Mouse (Mus musculus) bone marrow macrophage, adult 2 months (primary cell): ENCODE measurements around the gene 2010003K11Rik. TPM values are rescaled to one million over a fixed set of nuclear protein-coding genes. Genes with fewer than 3 reads are reported as not detected.

Experiments
- H3K27ac ChIP-seq: 2 replicates; pipeline ENCODE4 v1.5.1; 2012; ENCODE audit warnings: low read depth, low read length; ENCODE audit not compliant: insufficient read depth
- H3K4me1 ChIP-seq: 2 replicates; pipeline ENCODE4 v1.6.1; 2012; ENCODE audit warnings: low read length; ENCODE audit not compliant: control insufficient read depth, insufficient read depth
- H3K4me3 ChIP-seq: 2 replicates; pipeline ENCODE4 v1.5.1; 2012; ENCODE audit warnings: mild to moderate bottlenecking, low read length, moderate library complexity; ENCODE audit not compliant: insufficient read depth
- CTCF ChIP-seq: IDR thresholded peaks from 2 replicates; pipeline ENCODE4 v1.5.1; 2012; ENCODE audit warnings: low read depth, mild to moderate bottlenecking, low read length, moderate library complexity
- POLR2A ChIP-seq: IDR thresholded peaks from 2 replicates; pipeline ENCODE4 v1.6.1; 2012; ENCODE audit warnings: mild to moderate bottlenecking, low read depth, low read length, borderline replicate concordance
- polyA plus RNA-seq: library from polyadenylated mRNA; stranded (reverse); fragments of >200 nt; gene quantifications from 2 replicates; pipeline ENCODE4 v1.2.4, GENCODE M21; 2012; ENCODE audit not compliant: missing spikeins, insufficient read depth, insufficient read length

2010003K11Rik gene
- polyA plus RNA-seq, 1 experiment: not detected

DNA sequence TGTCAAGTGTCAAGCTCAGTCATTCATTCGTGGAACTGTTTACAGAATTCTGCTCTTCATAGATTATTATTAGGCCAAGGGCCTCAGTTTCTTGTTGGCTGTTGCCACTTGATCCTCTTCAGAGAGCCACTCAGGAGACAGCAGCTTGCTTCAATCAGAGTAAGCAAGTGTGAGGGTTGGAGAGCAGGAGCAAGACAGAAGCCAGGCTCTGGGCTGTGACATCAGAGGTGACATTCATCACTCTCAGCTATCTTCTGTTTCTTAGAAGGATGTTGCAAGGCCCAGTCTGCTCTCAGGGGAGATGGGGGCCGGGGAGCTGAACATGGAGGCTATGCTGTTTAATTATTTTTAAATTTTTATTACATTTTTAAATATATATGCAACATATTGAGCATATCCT, 4.3 kb upstream of the 2010003K11Rik start:
- TF ChIP-seq POLR2A: no peak
- TF ChIP-seq CTCF: no peak
- no peak overlapping the region for H3K27ac ChIP-seq
- no peak overlapping the region for H3K4me3 ChIP-seq
- no peaks in the 10 kb centered on the region for H3K4me1 ChIP-seq

GRCm38 (mm10) chr19:4497263-4497973, 965 bp downstream of the 2010003K11Rik start:
- TF ChIP-seq POLR2A: no peak
- TF ChIP-seq CTCF: peak; percentile 87
- no peaks in the 10 kb centered on the region; the same call in 1 of the 2 replicates for H3K4me1 ChIP-seq
- no peak overlapping the region for H3K27ac ChIP-seq
- no peak overlapping the region for H3K4me3 ChIP-seq

DNA sequence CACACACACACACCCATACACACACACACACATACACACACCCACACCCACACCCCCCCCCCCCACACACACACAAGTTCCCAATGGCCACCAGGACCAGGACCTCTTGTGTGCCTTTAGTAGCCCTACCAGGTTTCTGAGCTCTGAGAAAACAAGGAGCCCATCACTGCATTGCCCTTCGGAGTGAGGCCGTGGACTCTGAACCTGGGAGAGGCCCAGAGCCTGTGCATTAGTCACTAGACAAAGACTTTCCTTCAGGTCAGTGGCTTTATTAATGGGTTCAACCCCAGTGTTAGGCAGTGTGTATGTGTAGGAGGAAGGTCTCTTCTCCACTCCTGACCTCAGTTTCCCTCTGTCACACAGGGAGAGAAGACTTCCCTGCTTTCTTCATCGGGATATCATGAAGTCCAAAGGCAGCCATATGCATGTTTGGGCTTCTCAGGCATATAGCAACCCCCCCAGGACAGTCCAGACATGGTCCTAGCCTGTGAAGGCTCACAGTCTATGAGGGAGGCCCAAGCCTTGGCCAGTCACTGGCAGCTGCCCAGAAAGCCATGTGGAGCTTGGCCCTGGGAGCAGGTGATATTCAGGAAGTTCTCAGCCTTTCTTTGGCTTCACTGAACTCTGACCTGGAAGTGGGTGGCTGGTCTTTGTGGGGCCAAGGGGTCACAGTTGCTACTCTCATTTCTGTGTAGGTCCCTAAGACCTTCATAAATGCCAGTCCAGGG, 1.7 kb downstream of the 2010003K11Rik start:
- Histone ChIP-seq H3K4me3 (no peak overlapping the region), H3K27ac (no peak overlapping the region), H3K4me1 (no peaks in the 10 kb centered on the region; the same call in 1 of the 2 replicates)
- TF ChIP-seq POLR2A (no peak), CTCF (no peak)

DNA sequence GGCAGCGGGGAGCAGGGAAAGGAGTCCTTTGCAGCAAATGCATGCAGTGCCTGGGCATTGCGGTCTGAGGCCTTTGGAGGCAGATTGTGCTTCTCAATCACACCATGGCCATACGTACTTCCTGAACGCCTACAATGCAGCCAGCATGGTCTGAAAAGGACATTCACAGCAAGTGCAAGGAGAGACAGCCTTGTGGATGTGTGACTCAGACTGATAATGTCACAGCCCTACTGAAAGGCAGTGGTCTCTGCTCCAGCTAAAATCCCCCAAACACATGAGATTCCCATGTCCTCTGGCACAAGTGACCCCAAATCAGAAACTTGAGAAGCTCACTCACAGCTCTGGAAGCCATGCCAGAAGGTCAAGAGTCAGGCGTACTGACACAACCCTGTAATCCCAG, 2.6 kb downstream of the 2010003K11Rik start:
- no peak overlapping the region for H3K4me3 ChIP-seq
- no peaks in the 10 kb centered on the region; the same call in 1 of the 2 replicates for H3K4me1 ChIP-seq
- TF ChIP-seq POLR2A (no peak), CTCF (no peak)
- no peak overlapping the region for H3K27ac ChIP-seq

- Histone ChIP-seq H3K4me3 (no peak overlapping the region), H3K4me1 (no peaks in the 10 kb centered on the region; the same call in 1 of the 2 replicates), H3K27ac (no peak overlapping the region)
- TF ChIP-seq CTCF (no peak), POLR2A (no peak)
Measured at GRCm38 (mm10) chr19:4494707-4495106, 3.7 kb downstream of the 2010003K11Rik start.

- Histone ChIP-seq H3K4me3 (no peak overlapping the region), H3K4me1 (no peaks in the 10 kb centered on the region; the same call in 1 of the 2 replicates), H3K27ac (no peak overlapping the region)
- no peak for TF ChIP-seq CTCF
- no peak for TF ChIP-seq POLR2A
Measured at GRCm38 (mm10) chr19:4492526-4493296, 5.7 kb downstream of the 2010003K11Rik start.

DNA sequence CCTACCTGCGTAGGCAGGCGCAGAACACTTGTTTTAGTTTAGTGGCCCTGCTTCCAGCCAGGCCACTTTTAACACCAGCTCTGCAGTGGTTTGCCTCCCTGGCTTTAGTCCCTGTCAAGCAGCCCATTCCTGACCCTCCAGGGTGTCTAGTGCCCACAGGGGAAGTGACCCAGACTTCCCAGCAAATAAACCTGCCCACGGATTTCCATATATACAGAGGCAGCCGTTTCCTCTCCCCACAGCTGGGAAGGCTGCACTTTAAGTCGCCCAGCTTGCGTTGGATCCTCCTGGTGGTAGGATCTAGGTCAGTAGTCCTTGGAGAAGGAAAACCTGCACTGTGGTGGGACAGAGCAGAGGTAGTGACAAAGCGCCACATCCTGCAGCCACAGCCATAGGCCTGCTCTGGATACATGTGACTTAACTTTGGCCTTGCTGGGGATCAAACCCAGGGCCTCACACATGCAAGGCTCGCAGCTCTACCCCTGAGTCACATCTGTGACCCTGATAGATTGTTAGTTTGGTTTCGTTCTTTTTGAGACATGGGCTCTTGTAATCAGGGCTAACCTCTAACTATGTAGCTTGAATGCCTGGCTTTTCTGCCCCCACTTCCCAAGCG, 7.2 kb downstream of the 2010003K11Rik start:
- H3K4me1 ChIP-seq: no peaks in the 10 kb centered on the region; the same call in 1 of the 2 replicates
- H3K27ac ChIP-seq: no peak overlapping the region
- no peak overlapping the region for H3K4me3 ChIP-seq
- no peak for TF ChIP-seq POLR2A
- TF ChIP-seq CTCF: no peak

DNA sequence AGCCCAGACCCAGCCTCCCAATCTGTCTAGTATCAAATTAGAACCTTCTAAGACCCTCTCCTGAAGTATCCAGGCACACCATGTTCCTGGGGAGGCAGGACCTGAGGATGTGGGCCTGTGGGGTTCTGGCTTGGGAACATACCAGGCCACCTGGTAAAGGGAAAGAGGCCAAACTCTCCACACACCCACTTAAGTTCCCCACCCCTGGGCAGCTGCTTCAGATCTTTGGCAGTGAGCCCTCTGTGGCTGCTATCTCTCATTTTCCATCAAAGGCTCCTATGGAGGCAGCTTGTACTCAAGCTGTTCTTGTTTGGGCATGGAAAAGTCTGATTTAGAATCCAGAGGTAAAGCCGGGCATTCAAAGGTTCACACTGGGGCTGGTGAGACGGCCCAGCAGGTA, 10.5 kb downstream of the 2010003K11Rik start:
- no peak overlapping the region for H3K27ac ChIP-seq
- TF ChIP-seq POLR2A: no peak
- no peak for TF ChIP-seq CTCF
- H3K4me3 ChIP-seq: no peak overlapping the region
- H3K4me1 ChIP-seq: no peaks in the 10 kb centered on the region

DNA sequence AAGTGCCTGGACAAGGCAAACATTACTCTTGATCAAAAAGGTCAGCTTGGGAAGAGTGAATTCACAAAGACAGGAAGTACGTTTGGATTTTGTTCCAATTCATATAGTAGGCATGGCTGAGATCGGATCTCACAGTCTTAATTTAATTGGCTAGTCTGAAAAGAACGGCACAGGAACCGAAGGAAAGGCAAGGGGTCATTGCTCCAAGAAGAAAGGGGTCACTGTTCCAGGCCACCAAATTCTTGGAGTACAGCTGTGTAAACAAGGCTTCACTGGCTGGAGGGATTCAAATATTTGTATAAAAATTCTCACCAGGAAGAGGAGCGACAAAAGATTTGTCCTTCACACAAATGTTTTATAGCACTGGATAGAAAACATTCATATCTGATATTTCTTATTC, 13.4 kb downstream of the 2010003K11Rik start:
- no peak overlapping the region for H3K4me3 ChIP-seq
- H3K27ac ChIP-seq: no peak overlapping the region
- H3K4me1 ChIP-seq: no peaks in the 10 kb centered on the region
- TF ChIP-seq CTCF (no peak), POLR2A (no peak)
